Mouse (Mus musculus) thymus, adult 18-20 months (tissue): ENCODE results near the gene Cct5.

Source experiments
- DNase-seq, 2 experiments: peaks; one replicate each; pipeline ENCODE4 v3.0.0; 2022; ENCODE audit warnings: mixed read lengths in 2 of 2

Cct5 gene

DNA sequence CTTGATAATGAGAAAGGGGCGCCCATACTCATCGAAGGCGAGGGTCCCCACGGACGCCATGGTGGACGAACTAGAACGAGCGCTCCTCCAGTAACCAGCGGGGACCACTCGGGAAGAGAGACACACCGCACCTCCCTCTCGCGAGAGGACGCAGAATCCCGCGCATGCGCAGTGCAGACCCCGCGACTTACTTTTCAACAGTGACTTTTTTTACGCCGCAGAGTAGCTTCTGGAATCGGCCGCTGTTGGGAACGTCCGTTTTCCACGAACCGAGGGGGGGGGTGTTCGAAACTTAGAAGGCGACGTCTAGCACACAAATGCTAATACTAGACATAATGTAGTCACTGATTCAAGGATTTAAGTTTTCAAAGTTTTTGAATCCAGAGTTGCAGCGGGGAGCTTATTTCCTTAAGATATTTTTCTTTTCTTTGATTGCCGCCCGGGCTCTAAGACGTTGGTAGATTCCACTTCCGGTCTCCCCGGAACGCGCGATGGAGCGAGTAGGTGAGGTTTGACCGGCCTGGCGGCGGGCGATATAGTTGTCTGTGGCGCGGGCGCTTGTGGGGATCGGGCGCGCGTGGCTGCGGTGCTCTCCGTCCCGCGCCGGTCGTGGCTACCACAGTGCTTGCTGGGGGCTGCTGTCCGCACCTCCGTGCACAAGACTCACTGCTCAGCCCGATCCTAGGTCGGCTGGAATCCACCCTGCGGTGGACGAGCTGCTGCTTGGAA, at the start of gene Cct5, which contains the start of gene Fam173b:
TSS of gene Cct5 (minus strand) at position 159 of the 729 bp plus-strand sequence.
TSS of gene Fam173b (plus strand) at position 207 of the 729 bp plus-strand sequence.
- DNase-seq: peak; percentile 96 to 97

DNA sequence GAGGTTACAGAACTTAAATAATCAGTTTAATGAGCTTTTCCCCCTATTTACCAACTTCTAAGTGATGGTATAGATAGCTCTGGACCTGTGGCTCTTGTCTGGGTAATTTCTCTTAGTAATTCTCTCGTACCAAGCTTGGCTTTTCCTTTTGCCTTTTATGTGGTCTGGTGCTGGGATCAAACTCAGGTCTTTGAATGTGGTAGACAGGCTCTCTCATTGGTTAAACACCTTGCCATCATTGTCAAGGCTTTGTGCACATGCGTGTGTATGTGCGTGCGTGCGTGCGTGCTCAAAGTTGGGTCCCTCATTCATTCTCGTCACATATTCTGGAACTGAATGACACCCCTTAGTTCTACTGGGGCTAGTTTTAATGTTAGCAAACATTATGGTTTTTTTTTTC, 49.2 kb upstream of the Cct5 start:
- DNase-seq: no peak

DNA sequence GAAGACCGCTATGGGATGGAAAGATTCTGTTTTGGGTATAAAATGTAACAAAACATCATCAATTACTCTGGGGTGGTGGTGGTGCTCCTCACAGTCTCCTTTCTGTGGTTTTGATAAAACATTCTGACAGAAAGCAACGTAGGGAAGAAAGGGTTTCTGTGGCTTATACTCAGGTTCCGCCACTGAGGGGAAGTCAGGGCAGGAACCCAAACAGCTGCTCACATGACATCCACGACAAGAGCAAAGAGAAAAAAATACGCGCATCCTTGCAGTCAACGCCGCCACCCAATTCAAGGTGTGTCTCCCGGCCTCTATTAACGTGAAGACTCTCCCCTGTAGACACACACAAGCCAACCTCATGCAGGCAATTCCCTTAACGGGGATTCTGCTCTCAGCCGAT, 48.1 kb upstream of the Cct5 start:
- DNase-seq: no peak

DNA sequence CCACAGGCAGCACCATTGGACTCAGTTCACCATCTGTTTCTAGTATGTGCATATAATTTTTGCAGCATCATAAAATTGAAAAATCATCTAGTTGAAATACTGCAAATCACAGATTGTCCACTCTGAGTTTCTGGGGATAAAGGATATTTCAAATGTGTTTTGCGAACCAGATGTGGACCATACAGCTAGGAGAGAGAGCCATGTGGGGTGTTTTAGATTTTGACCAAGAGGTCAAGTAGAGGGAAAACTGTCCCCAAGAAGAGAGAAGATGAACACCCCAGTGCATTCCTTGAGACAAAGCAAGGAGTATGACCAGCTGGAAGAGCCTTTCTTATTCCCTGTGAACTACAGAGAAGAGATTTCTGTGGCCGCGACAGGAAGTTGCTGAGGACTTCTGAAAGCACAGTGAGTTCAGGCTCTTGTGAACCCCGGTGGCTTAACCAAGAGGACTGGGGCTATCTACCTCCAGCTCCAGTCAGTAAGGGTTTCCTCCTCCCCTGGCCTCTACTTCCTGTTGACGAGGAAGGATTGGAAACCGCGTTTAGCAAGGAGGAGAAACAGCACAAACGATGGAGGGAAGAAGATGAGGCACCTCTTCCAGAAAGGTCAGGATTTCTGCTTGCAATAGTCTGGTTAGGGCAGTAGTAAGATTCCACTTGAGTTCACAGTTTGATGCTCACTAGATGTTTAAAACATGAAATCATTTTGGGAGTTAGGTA, 46.4 kb upstream of the Cct5 start:
- no peak for DNase-seq

DNA sequence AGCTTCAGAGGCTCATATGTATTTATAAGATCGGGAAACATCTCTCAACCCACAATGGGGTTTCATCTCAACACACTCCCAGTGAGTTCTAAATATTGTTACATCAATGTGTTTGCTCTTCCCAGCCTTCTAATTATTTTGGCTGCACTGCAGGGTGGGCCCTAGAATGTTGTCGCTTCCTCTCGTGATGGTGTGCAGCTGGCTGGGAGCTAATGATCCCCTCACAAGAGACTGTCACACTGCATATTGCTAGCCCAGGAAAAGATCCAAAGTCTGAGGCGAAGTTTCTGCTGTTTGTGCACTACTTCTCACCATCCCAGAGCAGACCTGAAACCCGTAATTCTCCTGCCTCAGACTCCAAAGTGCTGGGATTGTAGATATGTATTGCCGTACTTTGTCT, 45.6 kb upstream of the Cct5 start:
- no peak for DNase-seq

DNA sequence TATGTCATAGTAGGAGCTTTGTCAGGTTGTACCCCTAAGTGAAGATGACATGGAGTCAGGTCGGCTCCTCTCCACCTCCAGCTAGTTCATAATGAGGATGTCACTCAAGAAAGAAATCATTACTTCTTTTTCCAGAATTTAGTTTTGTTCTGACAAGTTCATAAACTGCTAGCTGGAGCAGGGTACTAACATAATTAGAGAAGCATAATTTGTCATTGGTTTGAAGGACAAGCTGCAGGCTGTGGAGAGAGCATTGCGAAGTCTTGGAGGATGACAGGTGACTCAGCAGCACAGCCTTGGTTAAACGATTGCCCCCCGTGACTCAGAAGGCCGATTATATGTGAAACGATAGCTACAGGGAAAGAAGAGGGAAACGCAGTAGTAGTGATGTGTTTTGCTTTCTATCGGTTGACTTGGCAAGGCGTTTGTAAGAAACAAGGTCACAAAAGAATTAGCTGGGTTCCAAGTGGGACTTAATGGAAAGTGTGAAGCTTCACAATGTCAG, 34.5 kb upstream of the Cct5 start:
- DNase-seq: no peak

DNA sequence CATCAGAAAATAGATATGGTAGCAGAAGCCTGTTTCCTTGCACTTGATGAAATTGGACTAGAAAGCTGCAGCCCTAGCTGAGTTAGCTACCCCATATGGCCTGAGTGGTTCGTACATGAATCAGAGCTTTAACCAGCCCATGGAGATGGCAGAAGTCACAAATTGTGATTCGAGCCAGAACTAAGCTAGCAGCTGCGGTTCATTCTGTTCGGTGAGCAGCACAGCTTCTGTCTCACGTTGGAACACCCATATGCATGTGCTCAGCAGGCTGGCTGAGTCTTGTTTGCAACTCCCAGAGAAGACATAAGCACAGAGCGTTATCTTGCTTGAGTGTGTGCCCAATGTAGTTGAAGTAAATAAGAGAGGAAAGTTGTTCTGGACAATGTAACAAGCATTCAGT, 33.0 kb upstream of the Cct5 start:
- DNase-seq: no peak

DNA sequence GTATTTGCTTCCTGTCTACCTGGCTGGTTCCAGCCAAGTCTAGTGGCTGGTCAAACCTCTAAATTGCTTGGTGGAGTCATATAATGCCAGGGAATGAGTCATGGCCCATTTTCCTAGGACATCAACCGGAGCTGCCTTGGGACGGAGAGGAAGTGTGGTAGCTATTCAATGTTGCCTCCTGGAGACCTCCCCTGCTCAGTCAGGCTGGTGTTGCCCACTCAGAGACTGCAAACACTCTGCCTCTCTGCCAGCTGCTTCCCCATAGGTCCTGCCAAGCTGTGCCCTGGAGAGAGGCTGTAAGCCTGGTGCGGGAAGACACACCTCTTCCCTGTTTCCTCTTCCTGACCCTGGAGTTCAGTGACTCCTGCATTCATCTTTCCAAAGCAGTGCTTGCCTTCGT, 30.9 kb upstream of the Cct5 start:
- no peak for DNase-seq

DNA sequence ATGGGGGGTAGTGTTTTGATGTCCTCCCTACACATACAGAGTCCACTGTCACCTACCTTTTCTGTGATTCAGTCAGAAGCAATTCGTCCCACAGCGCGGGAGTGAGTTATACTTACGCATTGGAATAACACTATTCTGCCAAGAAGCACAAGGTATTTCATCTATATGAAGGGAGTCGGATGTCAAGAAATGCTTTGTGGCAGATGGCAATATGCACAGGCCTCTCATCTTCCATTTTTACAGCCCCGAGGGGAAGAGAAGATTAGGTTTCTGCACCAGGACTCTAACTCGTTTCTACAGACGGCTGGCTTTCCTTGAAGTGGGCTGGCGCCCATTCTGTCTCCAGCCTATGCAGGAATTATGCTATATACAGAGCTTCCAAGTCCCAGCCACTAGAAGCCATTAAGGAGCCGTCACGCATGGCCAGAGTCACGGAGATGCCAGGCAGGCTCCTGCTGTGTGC, 29.8 kb upstream of the Cct5 start:
- DNase-seq: no peak

DNA sequence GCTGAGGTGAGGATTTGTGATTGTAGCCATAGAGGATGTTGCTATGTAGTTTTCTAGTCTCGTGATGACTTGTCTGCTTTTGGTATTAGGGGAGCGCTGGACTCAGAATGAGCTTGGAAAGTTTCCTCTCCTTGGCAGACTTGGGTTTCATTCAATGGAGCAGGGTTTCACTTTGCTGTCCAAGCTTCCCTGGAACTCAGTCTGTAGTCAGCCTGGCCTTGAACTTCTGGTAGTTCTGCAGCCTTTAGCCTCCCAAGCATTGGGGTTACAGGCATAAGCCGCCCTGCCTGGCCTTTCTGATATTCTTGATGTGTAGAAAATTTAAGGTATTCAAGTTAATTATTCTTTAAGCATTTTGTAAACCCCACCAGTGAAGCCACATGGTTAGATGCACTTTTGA, 28.0 kb upstream of the Cct5 start:
- DNase-seq: no peak

DNA sequence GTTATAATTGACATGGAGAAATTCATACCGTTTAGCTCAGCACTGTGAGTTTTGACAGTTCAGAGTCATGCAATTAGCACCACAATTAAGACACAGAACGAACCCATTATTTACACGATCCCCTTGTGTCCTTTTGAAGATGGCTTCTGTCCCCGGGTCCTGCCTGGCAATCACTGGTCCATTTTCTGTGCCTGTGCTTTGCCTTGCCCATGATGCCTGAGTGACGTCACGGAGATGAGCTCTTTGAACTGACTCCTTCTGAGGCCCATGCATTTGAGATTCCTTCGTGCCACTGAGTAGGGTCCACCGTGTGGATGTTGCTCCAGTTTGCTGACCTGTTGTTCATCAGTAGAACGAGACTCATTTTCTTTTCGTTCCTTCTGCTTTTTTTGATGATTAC, 26.6 kb upstream of the Cct5 start:
- DNase-seq: no peak

DNA sequence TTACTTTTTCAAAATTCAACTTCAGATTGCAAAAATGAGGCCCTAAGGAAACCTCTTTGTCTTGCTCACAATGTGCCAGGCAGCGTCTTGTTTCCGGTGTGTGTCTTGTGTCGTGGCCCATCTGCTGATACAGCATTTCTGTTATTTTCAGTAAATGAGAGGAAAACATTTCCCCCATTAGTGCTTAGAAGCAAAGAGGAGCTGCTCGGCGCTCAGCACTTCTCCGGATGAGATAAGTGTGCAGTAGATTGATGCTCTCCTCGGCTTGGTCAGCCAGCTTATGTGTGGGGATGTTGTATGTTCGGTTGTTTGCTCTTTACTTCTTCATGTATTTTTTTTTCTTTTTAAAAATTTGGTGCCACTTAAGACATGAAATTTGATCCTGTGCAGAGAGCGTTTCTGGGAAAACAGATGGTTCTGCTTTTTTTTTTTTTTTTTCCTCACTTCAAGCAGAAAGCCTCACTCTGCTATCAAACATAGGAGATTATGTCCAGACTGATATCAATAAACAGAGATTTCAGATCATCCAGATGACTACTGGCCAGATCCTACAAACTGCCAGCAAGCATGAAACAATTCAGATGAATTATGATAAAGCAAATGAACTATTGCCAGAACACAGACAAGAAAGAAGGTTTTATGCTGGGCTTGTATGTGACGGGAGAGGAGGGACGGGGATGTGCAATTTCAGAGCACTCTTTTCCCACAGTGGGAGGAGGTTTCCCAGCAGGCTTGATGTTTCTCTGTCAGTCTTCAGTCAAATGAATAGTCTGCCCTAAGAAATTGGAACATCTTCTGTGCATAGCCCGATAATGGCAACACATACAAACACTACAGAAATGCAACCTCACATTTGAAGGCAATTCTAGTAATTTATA, 25.9 kb upstream of the Cct5 start:
- DNase-seq: no peak

DNA sequence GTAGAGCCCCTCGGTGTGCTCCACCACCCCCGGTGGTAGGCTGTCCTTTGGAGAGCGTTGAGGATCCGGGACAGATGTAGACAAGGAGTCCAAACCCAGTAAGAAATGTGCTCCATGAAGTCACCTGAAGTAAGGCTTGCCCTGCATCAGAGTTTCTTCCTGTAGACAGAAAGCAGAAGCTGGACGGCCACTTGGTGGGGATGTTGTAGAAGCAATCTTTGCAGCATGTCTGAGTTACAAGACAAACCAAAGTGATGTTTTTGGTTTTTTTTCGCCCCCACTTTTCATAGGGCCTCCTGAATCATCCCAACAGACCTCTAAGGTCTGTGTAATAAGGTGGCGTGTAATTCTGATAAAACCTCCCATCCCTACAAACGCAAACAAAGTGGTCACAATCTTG, 17.9 kb upstream of the Cct5 start:
- DNase-seq: no peak

DNA sequence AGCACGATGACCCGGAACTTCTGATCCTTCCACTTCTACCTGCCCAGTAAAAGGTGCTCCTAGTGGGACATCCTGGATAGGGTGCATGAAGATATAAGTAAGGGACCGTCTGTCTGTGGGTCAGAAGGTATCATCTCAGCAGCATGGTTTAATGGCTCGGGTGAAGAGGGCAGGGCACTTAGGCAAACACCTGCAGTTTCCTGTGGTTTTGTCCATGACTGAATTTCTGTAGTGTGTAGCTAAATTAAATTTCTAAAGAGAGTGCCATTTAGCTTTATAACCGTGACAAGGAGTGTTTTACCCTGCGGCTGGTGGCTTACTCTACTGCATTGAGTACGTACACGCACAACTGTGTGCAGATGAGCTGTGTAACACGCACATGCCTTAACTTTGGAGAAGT, 15.7 kb upstream of the Cct5 start:
- no peak for DNase-seq

DNA sequence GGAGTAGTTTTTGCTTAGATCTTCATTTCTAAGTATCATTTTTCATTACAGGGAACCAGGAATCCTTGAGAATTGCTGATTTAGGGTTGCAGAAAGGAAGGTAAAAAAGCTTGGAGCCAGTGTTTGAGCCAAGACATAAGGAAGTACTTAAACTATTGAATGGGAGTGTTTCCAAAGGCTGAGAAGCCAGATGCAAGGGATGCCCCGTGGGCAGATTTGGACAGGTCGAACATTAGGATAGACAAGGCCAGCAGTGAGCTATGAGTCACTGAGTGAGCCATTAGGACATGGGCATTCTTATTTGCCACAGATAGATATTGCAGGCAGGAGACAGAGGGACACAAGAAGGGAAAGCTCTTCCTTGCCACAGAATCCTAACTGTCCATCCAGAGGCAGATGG, 13.1 kb upstream of the Cct5 start:
- no peak for DNase-seq

DNA sequence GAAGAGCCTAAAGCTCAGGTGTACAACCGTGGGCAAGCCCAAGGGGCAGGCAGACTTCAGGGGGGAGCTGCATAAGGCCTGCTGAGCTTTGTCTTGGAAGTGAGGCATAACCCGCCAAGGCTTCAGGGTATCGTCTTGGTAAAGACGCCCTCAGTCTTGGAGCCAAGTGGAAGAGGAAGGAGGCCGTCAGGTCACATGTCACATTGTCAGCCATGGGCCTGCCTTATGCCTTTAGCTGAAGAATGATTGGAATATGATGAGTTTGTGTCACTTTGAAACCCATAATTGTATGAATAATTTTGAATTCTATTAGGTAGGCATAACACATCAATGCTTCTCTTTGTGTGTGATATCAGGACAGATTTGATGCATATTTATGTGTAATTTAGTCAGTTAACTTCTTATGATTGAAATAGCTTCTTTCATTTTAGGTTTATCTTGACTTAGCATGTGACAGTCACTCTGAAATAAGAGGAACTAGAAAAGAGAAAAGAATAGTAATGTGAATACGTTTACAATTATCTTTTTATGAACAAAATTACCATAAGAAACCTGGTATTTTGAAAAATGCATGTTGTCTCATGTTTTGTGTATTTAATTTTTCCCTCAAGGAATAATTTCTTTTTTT, 12.3 kb upstream of the Cct5 start:
- no peak for DNase-seq

DNA sequence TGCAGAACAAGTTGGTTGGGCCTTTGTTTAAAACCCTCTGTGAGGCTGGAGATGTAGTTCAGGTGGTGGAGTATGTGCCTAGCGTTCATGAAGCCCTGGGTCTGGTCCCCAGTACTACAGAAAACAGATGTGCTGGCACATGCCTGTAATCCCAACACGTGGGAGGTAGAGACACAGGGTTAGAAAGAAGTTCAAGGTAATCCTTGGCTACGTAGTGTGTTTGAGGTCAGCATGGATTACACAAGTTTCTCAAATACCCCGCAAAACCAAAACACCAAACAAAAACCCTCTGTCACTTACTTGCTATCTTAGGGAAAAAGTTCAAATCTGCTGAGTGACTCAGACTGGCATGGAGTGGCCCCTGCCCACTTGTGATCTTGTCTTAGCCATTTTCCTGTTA, 10.4 kb upstream of the Cct5 start:
- no peak for DNase-seq

DNA sequence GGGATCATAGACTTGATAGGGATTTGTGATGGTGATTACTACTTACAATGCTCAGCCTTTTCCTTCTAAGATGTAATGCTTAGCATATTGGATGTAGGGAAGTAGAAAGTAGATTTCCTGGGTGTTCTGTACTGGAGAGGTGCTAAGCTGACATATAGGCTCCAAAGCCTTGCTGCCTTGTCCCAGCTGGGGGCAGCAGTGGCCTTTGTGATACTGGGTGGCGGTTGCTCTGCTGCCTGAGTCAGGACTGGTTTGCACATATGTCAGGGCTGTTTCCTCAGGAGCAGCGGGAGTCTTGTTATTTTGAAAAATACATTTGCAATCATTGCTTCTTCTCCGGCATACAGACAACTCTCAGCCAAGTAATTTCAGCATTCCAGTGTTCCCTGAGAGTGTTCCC, 9.4 kb upstream of the Cct5 start:
- DNase-seq: no peak

DNA sequence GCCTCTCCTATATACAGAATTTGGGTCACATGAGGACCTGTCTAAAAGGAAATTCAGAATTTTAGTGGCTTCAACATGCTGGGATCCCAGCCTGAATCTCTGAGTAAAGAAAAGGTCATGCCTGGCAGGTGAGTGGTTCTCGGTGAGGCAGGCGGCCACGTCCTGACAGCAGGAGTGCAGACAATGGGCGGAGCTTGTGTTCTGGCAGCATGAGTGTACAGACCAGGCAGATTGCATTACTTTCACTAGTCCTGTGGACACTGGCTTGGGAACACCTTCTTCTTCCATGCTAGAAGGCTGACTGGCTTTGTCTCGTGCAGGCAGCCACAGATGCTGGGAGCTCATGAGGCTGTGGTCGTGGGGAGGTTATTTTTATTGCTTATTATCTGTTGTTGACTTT, 5.2 kb upstream of the Cct5 start:
- no peak for DNase-seq

DNA sequence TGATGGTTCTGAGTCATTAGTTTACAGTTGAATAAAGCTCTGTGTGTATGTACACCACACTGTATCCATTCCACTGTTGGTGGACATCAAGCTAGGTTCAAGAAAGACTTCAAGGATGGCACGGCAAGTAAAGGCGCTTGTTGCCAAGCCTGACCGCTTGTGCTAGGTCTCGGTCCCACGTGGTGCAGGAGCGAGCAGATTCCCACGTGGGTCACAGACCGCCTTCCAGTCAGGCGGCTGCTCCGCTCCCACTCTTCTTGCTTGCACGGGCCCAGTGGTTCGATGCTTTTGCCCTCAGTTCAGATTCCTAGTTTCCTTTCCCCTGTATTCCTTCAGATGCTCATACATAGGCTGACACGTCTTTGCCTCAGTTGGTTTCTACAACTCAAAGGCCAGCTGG, 1.5 kb upstream of the Cct5 start:
- no peak for DNase-seq

DNA sequence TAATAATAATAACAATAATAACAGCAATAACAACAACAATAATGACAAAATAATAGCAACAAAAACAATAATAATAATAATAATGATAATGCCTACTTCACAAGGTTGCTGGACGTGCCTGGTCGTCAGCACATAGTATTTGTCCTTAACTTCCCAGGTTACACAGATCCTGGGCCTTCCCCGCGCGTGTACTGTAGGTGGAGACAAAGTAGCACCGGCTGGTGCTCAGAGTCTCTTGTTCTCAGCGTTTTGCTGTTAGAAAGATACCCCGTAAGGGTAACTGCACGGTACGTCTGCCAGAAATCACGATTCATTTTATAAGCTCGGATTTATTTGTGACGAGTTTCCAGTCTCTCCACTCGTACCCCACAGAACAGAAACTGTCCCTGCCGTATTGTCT, 822 bp upstream of the Cct5 start:
- DNase-seq: peak; percentile 40 to 60

DNA sequence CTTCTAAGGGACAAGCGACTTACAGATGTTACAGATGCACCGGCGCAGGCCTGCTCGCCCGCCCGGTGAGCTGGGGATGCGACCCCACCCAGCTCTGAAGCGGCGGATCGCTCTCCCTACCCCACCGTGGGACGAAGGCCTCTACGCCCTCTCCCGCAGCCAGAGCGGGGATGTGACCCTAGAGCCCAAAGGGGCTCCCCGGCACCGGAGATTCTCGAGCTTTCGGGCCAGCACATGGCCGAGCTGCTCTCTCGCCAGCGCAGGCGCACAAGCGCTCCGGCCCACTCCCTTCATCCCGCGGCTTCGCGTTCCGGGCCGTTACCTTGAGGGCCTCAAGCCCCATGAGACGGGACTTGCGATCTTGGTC, 342 bp downstream of the Cct5 start:
- no peak for DNase-seq

DNA sequence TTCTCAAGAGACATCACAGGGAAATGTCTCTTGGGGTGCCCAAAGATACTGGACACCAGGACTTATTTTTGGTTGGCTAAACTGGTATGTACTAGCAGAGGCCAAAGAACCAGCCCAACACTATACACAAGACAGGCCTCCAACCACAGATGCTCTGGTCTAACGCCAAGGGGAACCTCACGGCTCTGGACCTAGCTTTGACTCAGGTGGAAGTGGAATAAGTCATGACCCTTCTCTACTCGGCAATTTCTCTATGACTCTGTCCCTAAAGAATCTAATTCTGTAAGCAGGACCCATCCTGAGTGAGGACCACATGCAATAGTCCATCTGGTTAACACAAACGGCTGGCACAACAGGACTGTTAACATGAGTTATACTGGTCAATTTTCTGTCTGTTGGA, 1.8 kb downstream of the Cct5 start:
- DNase-seq: no peak
